Mouse (Mus musculus): ENCODE measurements around the gene Alox5ap.

GRCm38 (mm10) chr5:149228700-149229618 lies 35.6 kb upstream of the Alox5ap start:
- no peak for TF ChIP-seq CTCF (IDR thresholded peaks at IDR 0.05; ENCODE audit: low read depth, low read length)
- TF ChIP-seq POLR2A (IDR thresholded peaks at IDR 0.05; ENCODE audit: borderline replicate concordance, low read depth, low read length) = no peak
